Mouse (Mus musculus) left cerebral cortex, postnatal 25 days (tissue): Measurements from ENCODE around the gene Ddx1. TPM values are rescaled to one million over a fixed set of nuclear protein-coding genes. Genes with fewer than 3 reads are reported as not detected.
A peak's percentile ranks its signal among the peaks of the same experiment; 100 is the strongest.
"Not testable (repeated sequence)": the region's sequence is repeated elsewhere in the genome, so short reads cannot be mapped to it uniquely, and the experiment has no call there.

Experiments used
- DNase-seq, 2 experiments: peaks; one replicate each; pipeline ENCODE4 v3.0.0; 2022; ENCODE audit warnings: low spot score in 2 of 2, mixed read lengths in 1 of 2
- intact Hi-C: fragments of 180-260 bp; cut with DNase I; formaldehyde crosslinking; loops from one replicate; pipeline ENCODE4 v1.15.1; 2025
- total RNA-seq, 2 experiments: library from RNA; stranded (reverse); gene quantifications; 2 replicates each; pipeline ENCODE4 v1.2.3; 2021

The Ddx1 gene
- total RNA-seq, 2 experiments from 2014 or later = 129 to 134 TPM

- intact Hi-C loops = no loop called here
- DNase-seq = no peak
These were observed 40.0 kb downstream of the Ddx1 start for GRCm38 (mm10) chr12:13208983-13209451.

- DNase-seq = no peak
- intact Hi-C loops = no loop called here
These were observed 40.5 kb downstream of the Ddx1 start for GRCm38 (mm10) chr12:13208517-13208916.

DNA sequence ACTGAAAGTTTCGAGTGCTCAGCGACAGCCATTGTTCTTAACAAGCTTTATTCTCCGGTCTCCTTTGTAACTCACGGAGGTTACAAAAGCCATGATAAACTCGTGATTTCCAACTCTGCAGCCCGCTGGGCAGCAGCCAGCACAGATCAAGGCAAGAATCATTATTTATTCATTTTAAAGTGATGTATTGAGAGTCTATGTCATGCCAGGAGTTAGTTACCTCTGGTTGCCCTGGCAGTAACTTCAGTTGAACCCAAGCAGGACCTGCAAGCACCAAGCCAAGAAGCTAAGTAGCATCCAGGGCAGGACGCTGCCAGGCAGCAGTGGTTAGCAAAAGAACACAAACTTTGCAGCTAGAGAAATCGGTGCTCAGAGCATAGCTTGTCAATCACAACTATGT, 41.9 kb downstream of the Ddx1 start:
- intact Hi-C loops = no loop called here
- DNase-seq = no peak

GRCm38 (mm10) chr12:13205733-13206132, 43.3 kb downstream of the Ddx1 start:
- intact Hi-C loops = no loop called here
- DNase-seq = peak in 1 of 2 experiments; percentile 51

DNA sequence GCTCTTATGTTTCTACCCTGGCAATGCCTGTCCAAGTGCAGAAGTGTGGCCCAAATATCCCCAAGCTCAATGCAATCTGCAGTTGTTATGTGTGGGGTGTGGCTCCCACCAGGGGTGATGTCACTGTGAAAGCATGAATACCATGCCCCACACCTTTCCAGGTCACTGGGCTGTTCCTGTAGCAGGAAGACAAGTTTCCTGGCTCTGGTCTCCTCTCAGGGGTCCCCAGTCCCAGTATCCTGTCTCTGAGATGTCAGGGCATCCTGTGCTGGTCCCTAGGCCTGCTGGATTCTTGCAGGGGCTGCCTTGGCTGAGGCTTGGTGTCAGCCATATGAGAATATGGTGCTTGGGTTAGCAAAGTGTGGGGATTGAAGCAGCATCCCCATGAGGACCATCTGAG, 46.7 kb downstream of the Ddx1 start:
- intact Hi-C loops = no loop called here
- DNase-seq = no peak

- no peak for DNase-seq
- intact Hi-C loops = no loop called here
These were observed 48.4 kb downstream of the Ddx1 start for GRCm38 (mm10) chr12:13200576-13200975.

GRCm38 (mm10) chr12:13199338-13200301, 49.4 kb downstream of the Ddx1 start:
- no peak for DNase-seq
- intact Hi-C loops = no loop called here

GRCm38 (mm10) chr12:13198157-13198556, 50.9 kb downstream of the Ddx1 start:
- DNase-seq = no peak
- intact Hi-C loops = no loop called here

GRCm38 (mm10) chr12:13196146-13196545, 52.9 kb downstream of the Ddx1 start:
- DNase-seq = no peak
- intact Hi-C loops = no loop called here

DNA sequence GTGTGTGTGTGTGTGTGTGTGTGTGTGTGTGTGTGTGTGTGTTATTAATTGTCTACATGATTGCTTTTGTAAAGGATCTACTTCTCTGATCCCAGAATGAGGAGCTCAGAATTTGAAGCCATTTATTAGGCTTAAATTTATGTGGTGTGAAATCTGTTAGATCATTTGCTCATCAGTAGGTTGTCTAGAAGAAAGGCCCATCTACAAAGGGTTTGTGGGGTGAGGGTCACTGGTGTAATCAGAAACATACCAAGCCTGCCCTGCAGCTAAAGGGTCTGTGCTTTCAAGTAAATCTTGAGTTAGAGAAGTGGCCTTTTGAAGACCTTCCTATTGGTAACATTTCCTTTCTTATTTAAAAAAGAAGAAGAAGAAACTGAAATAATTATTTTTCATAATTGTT, 53.5 kb downstream of the Ddx1 start:
- DNase-seq = no peak

GRCm38 (mm10) chr12:13188059-13188700, 60.8 kb downstream of the Ddx1 start:
- no peak for DNase-seq
- intact Hi-C loops = no loop called here

More for the DNA sequence above, 53.5 kb downstream of the Ddx1 start:
- intact Hi-C loops = no loop called here

DNA sequence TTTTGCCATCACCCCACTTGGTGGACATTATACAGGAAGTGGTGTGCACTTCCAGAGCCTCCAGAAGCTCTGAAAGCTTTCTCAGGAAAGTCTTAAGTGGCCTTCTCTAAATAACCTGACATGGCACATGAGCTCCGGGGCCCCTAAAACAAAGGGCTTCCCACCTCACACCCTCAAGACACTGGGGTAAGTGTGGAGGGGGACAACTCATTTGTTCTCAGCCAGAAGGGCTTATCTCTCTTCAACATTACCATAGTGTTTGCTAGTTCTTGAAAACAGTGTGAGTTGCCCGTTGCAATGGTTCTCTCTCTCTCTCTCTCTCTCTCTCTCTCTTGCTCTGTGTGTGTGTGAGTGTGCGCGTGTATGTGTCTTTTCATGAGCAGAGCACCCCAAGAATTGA, 62.8 kb downstream of the Ddx1 start:
- intact Hi-C loops = no loop called here

GRCm38 (mm10) chr12:13184873-13185361, 64.1 kb downstream of the Ddx1 start:
- DNase-seq = no peak
- intact Hi-C loops = no loop called here

More for the DNA sequence above, 62.8 kb downstream of the Ddx1 start:
- no peak for DNase-seq

DNA sequence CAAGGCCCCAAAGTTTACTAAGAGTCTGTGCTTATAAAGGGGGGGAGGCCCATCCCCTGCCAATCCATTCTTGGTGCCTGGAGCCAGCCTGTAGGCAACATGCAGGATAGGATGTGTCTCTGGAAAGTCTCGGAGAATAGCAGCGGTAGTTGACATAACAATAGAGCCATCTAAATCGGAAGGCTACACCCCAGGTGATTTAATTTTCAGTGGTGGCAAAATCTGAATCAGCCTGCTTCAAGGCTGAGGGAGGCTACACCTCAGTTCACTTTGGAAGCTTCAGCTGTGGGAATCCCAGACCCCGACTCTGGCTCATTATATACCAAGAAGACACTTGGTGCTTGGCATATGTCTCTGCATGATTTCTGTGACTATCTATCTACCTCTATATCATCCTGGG, 64.9 kb downstream of the Ddx1 start:
- DNase-seq, intact Hi-C loops: not testable (repeated sequence)

DNA sequence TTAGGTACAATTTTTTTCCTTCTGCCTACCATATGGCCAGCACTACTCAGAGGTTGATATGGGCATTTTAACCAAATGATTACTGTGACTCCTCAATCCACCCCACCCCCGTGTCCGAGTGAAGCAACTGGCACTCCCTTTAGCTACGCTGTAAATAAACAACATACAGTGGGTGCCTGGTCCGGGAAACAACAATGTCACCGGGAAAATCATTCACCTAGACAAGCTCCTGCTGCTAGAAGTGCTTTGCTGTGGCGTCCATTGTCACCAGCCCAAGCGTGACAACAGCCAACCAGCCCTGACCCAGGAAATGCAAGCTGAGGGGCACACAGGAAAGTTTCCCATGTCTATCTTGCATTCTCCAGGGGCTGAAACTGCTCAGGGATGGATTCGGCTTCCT, 66.8 kb downstream of the Ddx1 start:
- intact Hi-C loops = no loop called here
- no peak for DNase-seq

DNA sequence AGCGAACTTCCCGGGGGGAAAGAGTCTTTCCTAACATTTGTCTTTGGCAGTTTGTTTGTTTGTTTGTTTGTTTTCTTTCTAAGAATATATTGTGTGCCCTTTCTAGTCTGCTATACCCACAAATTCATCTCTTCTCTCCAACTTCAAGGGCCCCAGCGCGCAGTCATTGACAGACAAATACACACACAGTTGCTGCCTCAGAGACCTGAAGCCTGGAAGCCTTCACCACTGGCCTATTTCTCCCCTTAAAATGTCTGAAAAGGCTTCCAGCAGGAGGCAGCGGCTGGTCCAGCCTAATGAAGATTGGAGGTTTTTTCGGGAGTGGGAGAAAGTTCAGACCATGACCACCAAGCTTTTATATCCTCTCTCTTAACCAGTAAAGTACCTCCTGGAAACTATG, 67.3 kb downstream of the Ddx1 start:
- intact Hi-C loops = no loop called here

GRCm38 (mm10) chr12:13180715-13181335, 68.2 kb downstream of the Ddx1 start:
- intact Hi-C loops = no loop called here
- peak; percentile 46 to 49 for DNase-seq

More for the DNA sequence above, 67.3 kb downstream of the Ddx1 start:
- no peak for DNase-seq

DNA sequence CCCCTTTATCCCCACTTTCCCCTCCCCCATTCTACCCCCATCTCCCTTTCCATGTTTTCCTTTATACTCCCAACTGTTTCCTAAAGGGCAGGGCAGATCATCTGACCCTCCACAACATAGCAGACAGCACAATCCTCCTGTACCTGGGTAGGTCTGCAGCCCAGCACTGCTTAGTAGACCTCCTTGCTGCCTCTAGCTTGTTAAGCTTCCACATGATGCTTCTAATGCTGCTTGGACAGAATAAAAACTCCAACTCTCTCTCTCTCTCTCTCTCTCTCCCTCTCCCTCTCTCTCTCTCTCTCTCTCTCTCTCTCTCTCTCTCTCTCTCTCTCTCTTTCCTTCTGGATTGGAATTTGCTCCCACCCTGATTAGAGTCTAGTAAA, 68.7 kb downstream of the Ddx1 start:
- intact Hi-C loops = no loop called here
- no peak for DNase-seq

- DNase-seq = no peak
- intact Hi-C loops = no loop called here
These were observed 71.4 kb downstream of the Ddx1 start for GRCm38 (mm10) chr12:13177606-13178005.

GRCm38 (mm10) chr12:13176927-13177326, 72.1 kb downstream of the Ddx1 start:
- peak; percentile 37 to 62 for DNase-seq
- intact Hi-C loops = no loop called here
